Mouse (Mus musculus) kidney, postnatal 25 days (tissue): ENCODE measurements around the gene Wnk2.

ENCODE experiments used
- DNase-seq, 2 experiments: peaks; one replicate each; pipeline ENCODE4 v3.0.0; 2021; ENCODE audit warnings: mixed read lengths in 2 of 2

Gene Wnk2

GRCm38 (mm10) chr13:49147858-49148226 lies at the start of gene Wnk2:
Gene Wnk2, minus strand, starts transcription at chr13:49148014.
- peak; percentile 71 to 84 for DNase-seq

- DNase-seq = peak in 1 of 2 experiments; percentile 26
These were observed 49.0 kb upstream of the Wnk2 start for GRCm38 (mm10) chr13:49196766-49197165.

GRCm38 (mm10) chr13:49196211-49196610 lies 48.4 kb upstream of the Wnk2 start:
- DNase-seq = no peak

DNA sequence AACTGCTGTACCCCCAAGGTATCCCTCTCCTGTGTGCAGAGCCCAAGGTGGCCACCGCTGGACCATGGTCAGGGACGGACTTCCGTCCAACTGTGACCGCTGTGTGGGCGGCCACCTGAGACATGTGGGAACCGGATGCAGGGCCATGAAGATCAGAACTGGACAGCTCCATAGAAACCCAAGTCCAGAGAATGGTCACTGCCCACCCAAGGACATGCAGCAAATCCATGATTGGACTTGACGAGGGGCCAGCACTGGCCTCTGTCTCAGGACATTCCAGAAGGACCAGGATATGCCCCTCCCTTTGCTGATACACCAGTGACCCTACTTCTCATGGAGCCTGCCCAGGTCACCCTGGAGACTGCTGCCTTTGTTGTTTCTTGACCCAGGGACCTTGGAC lies 47.8 kb upstream of the Wnk2 start:
- DNase-seq = peak in 1 of 2 experiments; percentile 46

DNA sequence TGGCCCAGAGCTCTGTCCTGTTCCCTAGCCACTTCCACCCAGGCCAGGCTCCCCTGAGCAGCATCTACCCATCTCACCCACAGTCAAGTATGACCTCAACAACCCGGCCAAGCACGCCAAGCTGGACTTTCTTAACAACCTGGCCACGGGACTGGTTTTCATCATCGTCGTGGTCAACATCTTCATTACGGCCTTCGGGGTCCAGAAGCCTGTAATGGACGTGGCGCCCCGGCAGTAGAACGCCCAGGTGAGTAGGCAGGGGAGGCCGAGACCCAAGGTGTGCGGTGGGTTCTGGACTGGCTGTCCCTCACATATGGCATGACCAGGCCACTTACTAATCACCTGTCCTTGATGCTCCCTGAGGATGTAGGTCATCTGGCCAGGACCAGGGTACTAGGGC lies 47.0 kb upstream of the Wnk2 start:
- no peak for DNase-seq

- peak in 1 of 2 experiments; percentile 19 for DNase-seq
These were observed 45.8 kb upstream of the Wnk2 start for GRCm38 (mm10) chr13:49193650-49194049.

GRCm38 (mm10) chr13:49192156-49192855 lies 44.5 kb upstream of the Wnk2 start:
- peak; percentile 41 to 52 for DNase-seq

GRCm38 (mm10) chr13:49191673-49192035 lies 43.8 kb upstream of the Wnk2 start:
- peak in 1 of 2 experiments; percentile 34 for DNase-seq

- peak; percentile 77 to 85 for DNase-seq
These were observed 43.3 kb upstream of the Wnk2 start for GRCm38 (mm10) chr13:49190876-49191672.

GRCm38 (mm10) chr13:49189970-49190870 lies 42.4 kb upstream of the Wnk2 start:
- DNase-seq = peak; percentile 83 to 94

GRCm38 (mm10) chr13:49188966-49189360 lies 41.1 kb upstream of the Wnk2 start:
- peak in 1 of 2 experiments; percentile 44 for DNase-seq

GRCm38 (mm10) chr13:49188219-49188965 lies 40.6 kb upstream of the Wnk2 start:
- DNase-seq = peak; percentile 50 to 76

DNA sequence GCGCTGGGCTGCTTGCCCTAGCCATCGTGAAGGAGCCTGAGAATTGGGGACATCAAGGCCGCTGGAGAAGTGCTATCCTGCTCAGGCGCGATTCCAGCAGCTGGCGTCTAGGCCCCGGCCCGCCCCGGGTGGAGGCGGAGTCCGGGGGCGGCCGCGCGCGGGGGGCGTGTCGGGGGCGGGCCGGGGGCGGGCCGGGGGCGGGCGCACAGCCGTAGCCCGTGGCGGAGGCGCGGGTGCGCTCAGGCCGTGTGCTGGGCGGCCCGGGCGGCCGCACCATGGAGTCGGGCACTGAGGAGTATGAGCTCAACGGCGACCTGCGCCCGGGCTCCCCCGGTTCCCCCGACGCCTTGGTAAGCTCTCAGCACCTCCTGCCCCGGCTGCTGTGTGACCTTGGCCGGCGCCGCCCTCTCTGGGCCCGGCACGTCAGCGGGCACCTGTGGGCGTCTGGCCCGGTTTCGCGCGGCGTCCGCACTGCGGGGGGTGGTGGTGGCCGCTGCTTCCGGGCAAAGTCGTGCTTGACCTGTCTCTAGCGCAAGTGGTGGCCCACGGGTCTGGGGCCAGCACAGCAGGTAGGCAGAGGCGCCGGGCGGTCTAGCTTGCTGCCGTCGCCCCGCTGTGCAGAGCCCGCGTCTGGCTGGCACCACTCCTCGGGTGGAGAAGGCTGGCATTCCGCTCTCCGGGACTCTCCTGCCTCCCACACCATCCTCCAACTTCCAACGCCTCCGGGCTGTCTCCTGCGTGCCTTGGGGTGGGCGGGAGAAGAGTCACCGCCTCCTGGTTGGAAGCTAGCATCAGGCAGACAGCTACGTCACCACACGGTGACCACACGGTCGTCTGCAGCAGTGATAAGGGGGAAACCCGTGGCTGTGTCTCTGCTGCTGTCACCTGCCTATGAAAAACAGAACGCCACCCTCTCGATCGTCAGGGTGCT lies 39.7 kb upstream of the Wnk2 start, which contains the start of gene Ninj1:
TSS of gene Ninj1 (plus strand) at position 198 of the 931 bp plus-strand sequence.
- peak; percentile 88 to 93 for DNase-seq

- no peak for DNase-seq
These were observed 39.0 kb upstream of the Wnk2 start for GRCm38 (mm10) chr13:49186798-49187287.

DNA sequence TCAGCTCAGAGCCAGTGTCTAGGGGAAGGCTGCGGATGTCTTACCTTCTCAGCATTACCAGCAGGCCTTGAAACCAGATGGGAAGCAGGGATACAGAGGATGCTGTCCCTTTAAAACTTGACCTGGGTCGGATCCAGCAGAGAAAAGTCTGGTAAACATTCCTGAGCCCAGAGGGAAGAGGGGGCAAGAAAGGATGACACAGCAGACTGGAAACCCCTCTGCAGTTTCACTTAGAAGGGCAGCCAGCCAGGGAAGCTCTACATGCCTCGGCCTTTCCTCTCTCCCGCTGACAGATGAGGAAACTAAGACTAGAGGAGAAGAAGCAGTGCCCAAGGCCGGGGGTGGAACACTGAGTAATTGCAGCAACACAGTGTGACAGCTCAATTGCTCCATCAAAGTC lies 35.8 kb upstream of the Wnk2 start:
- peak in 1 of 2 experiments; percentile 53 for DNase-seq

DNA sequence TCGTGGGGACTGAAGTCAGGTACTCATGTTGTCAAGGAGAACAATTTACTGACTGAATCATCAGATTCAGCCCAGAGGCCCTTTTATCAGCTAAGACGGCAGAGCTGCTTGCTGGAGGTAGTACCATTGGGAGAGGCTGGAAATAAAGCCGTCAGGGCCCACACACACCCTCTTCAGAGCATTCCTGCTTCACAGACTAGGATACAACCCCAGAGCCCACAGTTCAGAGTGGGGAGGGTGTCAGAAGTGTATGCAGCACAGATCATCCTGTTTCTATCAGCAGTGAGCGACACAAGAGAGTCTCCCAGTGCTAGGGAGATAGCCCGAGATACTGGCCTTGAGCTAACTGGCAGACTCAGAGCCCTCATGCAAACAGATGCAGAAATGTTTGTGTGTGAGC lies 35.3 kb upstream of the Wnk2 start:
- DNase-seq = no peak

DNA sequence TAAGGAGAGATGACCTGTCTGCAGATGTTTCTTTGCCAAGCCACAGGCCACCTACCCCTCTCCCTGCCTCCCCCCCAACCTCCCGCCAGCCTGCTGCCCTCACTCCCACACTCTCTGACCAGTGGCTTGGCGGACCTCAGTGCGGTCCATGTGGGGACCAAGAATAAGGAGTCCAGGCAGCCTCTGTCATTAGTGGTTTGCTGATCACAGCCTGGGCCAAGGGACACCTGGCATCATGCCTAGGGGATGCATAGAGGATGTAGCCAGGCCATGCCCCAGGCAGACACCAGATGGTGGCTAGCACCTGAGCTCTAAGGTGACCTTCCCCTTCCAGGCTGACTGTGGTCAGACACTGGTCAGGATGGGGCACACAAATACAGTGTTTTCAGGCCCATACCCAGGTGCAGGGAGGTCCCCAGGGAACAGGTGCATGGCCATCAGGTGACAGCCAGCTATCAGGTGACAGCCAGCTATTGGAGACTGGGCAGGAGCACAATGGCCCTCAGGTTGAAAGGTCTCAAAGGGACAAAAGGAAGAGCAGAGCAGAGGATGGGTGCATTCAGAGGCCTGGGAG lies 33.7 kb upstream of the Wnk2 start:
- DNase-seq = peak in 1 of 2 experiments; percentile 32

DNA sequence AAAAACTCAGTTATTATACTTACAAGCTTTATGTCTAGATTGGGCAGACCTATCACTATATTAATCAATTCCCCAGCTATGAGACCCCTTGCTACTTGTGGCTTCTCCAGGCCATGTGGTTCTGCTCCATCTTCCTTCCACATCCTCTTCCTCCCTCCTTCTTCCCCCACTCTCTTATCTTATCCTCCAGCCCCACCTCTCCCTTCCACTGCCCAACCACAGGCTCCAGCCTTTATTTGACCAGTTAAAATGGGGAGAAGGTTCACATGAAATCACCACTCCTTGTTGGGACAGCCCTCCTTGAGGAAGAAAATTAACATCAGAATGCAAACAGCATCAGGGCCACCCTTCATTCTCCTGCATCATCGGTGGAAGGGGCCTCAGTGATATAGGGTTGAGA lies 32.9 kb upstream of the Wnk2 start:
- DNase-seq = no peak

GRCm38 (mm10) chr13:49180274-49180673 lies 32.5 kb upstream of the Wnk2 start:
- DNase-seq = peak in 1 of 2 experiments; percentile 26

- peak; percentile 58 to 71 for DNase-seq
These were observed 31.2 kb upstream of the Wnk2 start for GRCm38 (mm10) chr13:49178839-49179585.
